Mouse (Mus musculus) neutrophil, adult 65 days (primary cell): Measurements from ENCODE around the gene Olfr1316. TPM values are rescaled to one million over a fixed set of nuclear protein-coding genes. Genes with fewer than 3 reads are reported as not detected.

ENCODE experiments used
- total RNA-seq: library from RNA; stranded (reverse); gene quantifications from 2 replicates; pipeline ENCODE4 v1.2.4, GENCODE M21; 2023

The Olfr1316 gene
- not detected in 2 replicates for total RNA-seq

GRCm38 (mm10) chr2:112134877-112135276, at the start of gene Olfr1316:
TSS of gene Olfr1316 (minus strand) at chr2:112134977.

GRCm38 (mm10) chr2:112153898-112154297, 19.1 kb upstream of the Olfr1316 start, which contains the start of gene Olfr1318:
TSS of gene Olfr1318 (plus strand) at chr2:112154198.

GRCm38 (mm10) chr2:112140029-112140428, 5.3 kb upstream of the Olfr1316 start, which contains the start of gene Olfr1317:
TSS of gene Olfr1317 (plus strand) at chr2:112140329.

GRCm38 (mm10) chr2:112115340-112115739, 19.4 kb downstream of the Olfr1316 start, which contains the start of gene Olfr1315-ps1:
TSS of gene Olfr1315-ps1 (minus strand) at chr2:112115440.

GRCm38 (mm10) chr2:112096681-112097080, 38.1 kb downstream of the Olfr1316 start, which contains the start of gene Olfr1314:
TSS of gene Olfr1314 (minus strand) at chr2:112096781.

GRCm38 (mm10) chr2:112077743-112078142, 57.0 kb downstream of the Olfr1316 start, which contains the start of gene Olfr1313:
TSS of gene Olfr1313 (minus strand) at chr2:112077843.

Other genes with a start within 250 kb of the Olfr1316 start
- not detected in 2 replicates for gene Olfr1306, start 218.7 kb downstream of the Olfr1316 start, total RNA-seq
- 0.06 and 0.09 TPM in 2 replicates for gene Olfr1307, start 185.5 kb downstream of the Olfr1316 start, total RNA-seq
- not detected in 2 replicates for gene Olfr1308, start 170.0 kb downstream of the Olfr1316 start, total RNA-seq
- not detected in 2 replicates for gene Olfr1309, start 144.7 kb downstream of the Olfr1316 start, total RNA-seq
- gene Olfr1310, start 122.3 kb downstream of the Olfr1316 start, total RNA-seq, result not detected in 2 replicates
- gene Olfr1311, start 110.6 kb downstream of the Olfr1316 start, total RNA-seq, result not detected in 2 replicates
- gene Olfr1312, start 84.7 kb downstream of the Olfr1316 start, total RNA-seq, result not detected in 2 replicates
- not detected in 2 replicates for gene Olfr1313, start 57.1 kb downstream of the Olfr1316 start, total RNA-seq
- not detected in 2 replicates for gene Olfr1314, start 38.2 kb downstream of the Olfr1316 start, total RNA-seq
- not detected in 2 replicates for gene Olfr1315-ps1, start 19.5 kb downstream of the Olfr1316 start, total RNA-seq
- not detected in 2 replicates for gene Olfr1317, start 5.4 kb upstream of the Olfr1316 start, total RNA-seq
- not detected in 2 replicates for gene Olfr1318, start 19.2 kb upstream of the Olfr1316 start, total RNA-seq
- gene Lpcat4, start 104.5 kb upstream of the Olfr1316 start, total RNA-seq, result 87.0 and 113 TPM in 2 replicates
- gene Nutm1, start 124.3 kb upstream of the Olfr1316 start, total RNA-seq, result not detected in 2 replicates
- gene Nop10, start 126.9 kb upstream of the Olfr1316 start, total RNA-seq, result 13.9 and 14.8 TPM in 2 replicates
- 187 and 220 TPM in 2 replicates for gene Slc12a6, start 130.8 kb upstream of the Olfr1316 start, total RNA-seq
- not detected in 2 replicates for gene Gm21985, start 131.3 kb upstream of the Olfr1316 start, total RNA-seq
- gene Emc4, start 233.1 kb upstream of the Olfr1316 start, total RNA-seq, result 15.4 and 16.9 TPM in 2 replicates
- gene Katnbl1, start 244.2 kb upstream of the Olfr1316 start, total RNA-seq, result 5.9 and 9.1 TPM in 2 replicates